Mouse (Mus musculus) limb, embryonic 11.5 days (tissue): ENCODE results near the gene Letmd1. TPM values are rescaled to one million over a fixed set of nuclear protein-coding genes. Genes with fewer than 3 reads are reported as not detected.

ENCODE experiments used
- ATAC-seq: fragments of 200-750 bp; cut with Nextera tagmentation; 2 replicates; pipeline ENCODE4 v1.8.0; 2017; ENCODE audit warnings: low read depth; ENCODE audit not compliant: insufficient number of reproducible peaks, low FRiP score, low TSS enrichment
- DNase-seq: peaks from one replicate; pipeline ENCODE4 v3.0.0-alpha.2; 2015; ENCODE audit warnings: low spot score
- H3K27ac ChIP-seq: fragments of 300-500 bp; sonication (generic); replicated peaks from 2 replicates; pipeline ENCODE4 v1.5.1; 2014; ENCODE audit warnings: low read depth, mild to moderate bottlenecking, low read length
- H3K27me3 ChIP-seq: fragments of 300-500 bp; sonication (generic); 2 replicates; pipeline ENCODE4 v1.6.1; 2014; ENCODE audit warnings: mild to moderate bottlenecking, low read length, mixed read lengths; ENCODE audit not compliant: control insufficient read depth, insufficient read depth
- H3K36me3 ChIP-seq: fragments of 300-500 bp; sonication (generic); 2 replicates; pipeline ENCODE4 v1.6.1; 2014; ENCODE audit warnings: mild to moderate bottlenecking, low read length, moderate library complexity, mixed read lengths; ENCODE audit not compliant: control insufficient read depth, insufficient read depth
- H3K4me1 ChIP-seq: fragments of 300-500 bp; sonication (generic); 2 replicates; pipeline ENCODE4 v1.6.1; 2014; ENCODE audit warnings: low read length, mixed read lengths; ENCODE audit not compliant: control insufficient read depth, insufficient read depth
- H3K4me2 ChIP-seq: fragments of 300-500 bp; sonication (generic); 2 replicates; pipeline ENCODE4 v1.6.1; 2014; ENCODE audit warnings: low read depth, mild to moderate bottlenecking, moderate library complexity; ENCODE audit not compliant: severe bottlenecking
- H3K4me3 ChIP-seq: fragments of 300-500 bp; sonication (generic); 2 replicates; pipeline ENCODE4 v1.5.1; 2014; ENCODE audit warnings: low read depth, low read length
- H3K9ac ChIP-seq: fragments of 300-500 bp; sonication (generic); 2 replicates; pipeline ENCODE4 v1.6.1; 2014; ENCODE audit warnings: mild to moderate bottlenecking, low read length
- H3K9me3 ChIP-seq: fragments of 300-500 bp; sonication (generic); 2 replicates; pipeline ENCODE4 v1.6.1; 2016; ENCODE audit warnings: low read length; ENCODE audit not compliant: control insufficient read depth
- WGBS: fragments of 180-500 bp; shearing (Covaris S2); extraction: QIAGEN DNeasy Blood & Tissue Kit; methylation state at CpG from one replicate; pipeline ENCODE4 v1.1.7; 2014; 5-methylcytosine and 5-hydroxymethylcytosine counted together
- polyA plus RNA-seq: library from polyadenylated mRNA; unstranded; fragments of >200 nt; fragmentation: Nextera tagmentation; extraction: Ambion mirVana; gene quantifications from 2 replicates; pipeline ENCODE4 v1.2.1, GENCODE M21; 2014

Gene Letmd1
- polyA plus RNA-seq, 1 experiment from 2014 or later, result 31.4 TPM

DNA sequence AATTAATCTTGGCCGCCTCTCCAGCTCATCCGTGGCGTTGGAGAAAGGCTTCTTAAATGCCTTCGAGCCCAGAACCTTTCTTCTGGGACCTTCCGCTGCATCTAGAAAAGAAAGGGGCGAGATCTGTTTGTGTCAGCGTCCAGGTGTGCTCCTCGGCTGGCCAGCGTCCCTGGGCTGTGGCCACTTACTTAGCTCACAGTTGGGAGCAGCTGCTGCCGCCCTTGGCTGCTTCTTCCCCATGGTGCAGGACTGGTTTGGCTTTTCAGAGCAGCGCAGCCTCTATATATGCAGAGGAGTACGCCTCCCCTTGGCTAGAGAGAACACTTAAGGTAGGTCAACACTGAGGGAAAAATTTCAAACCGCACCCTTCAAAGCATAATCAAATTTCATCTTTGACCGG, 44.9 kb upstream of the Letmd1 start:
- Histone ChIP-seq H3K4me2 (peak overlapping the region; percentile 91), H3K27me3 (no peaks in the 10 kb centered on the region), H3K36me3 (no peaks in the 10 kb centered on the region), H3K9me3 (no peaks in the 10 kb centered on the region), H3K4me3 (peak overlapping the region; percentile 99), H3K27ac (no peak overlapping the region), H3K9ac (0 out of 2 replicates have a peak overlapping the region, but pooled peaks have one; percentile 3), H3K4me1 (peaks cover 22% of the 10 kb centered on the region)
- WGBS, result 3% methylated on average over 14 of the region's 14 CpGs
- ATAC-seq (no peak), DNase-seq (peak; percentile 62)

DNA sequence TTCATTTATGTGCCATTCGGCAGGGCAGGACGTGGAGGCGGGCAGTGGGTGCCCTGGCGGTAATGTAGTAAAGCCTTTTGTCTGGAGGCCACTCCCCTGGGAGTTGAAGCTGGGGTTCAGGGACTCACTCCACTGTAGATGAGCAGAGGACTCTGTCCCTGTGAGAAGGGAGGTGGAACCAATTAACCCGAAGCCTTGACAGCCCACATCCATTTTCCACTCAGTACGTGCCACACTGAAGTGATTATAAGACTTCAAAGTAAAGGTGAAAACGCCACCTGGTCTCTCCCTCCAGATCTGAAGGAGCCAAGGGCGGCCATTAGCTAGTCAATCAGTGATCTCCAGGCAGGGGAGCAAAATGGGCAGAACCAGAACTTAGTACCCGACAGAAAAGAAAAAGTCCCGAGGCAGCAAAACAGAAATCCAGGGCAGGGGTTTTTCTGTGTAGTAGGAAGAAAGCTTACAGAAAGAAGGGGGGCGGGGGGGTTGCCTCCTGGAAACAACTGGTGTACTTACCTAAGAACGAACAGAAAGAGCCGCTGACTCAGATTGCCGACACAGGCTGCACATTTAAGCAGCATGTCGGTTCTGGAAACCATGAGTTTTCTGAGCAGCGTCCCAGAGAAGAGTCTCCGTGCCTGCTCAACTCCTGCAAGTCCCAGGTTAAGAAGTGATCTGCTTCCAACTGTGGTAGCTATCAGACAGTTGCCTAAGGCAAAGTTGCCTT, 44.3 kb upstream of the Letmd1 start, which contains the start of gene Slc11a2:
TSS of gene Slc11a2 (minus strand) at position 677 of the 727 bp plus-strand sequence.
- Histone ChIP-seq H3K27me3 (no peaks in the 10 kb centered on the region), H3K36me3 (no peaks in the 10 kb centered on the region), H3K9ac (0 out of 2 replicates have a peak within 1 kb of the TSS, but pooled peaks have one; percentile 3), H3K27ac (0 out of 2 replicates have a peak within 1 kb of the TSS, but pooled peaks have one; percentile 21), H3K4me2 (peak within 1 kb of the TSS; percentile 91), H3K9me3 (no peaks in the 10 kb centered on the region), H3K4me3 (peak within 1 kb of the TSS; percentile 99), H3K4me1 (peaks cover 18% of the 10 kb centered on the region; the same call in 1 of the 2 replicates)
- WGBS, result 9% methylated on average over 17 of the region's 17 CpGs
- DNase-seq, result peak; percentile 60
- no peak for ATAC-seq

DNA sequence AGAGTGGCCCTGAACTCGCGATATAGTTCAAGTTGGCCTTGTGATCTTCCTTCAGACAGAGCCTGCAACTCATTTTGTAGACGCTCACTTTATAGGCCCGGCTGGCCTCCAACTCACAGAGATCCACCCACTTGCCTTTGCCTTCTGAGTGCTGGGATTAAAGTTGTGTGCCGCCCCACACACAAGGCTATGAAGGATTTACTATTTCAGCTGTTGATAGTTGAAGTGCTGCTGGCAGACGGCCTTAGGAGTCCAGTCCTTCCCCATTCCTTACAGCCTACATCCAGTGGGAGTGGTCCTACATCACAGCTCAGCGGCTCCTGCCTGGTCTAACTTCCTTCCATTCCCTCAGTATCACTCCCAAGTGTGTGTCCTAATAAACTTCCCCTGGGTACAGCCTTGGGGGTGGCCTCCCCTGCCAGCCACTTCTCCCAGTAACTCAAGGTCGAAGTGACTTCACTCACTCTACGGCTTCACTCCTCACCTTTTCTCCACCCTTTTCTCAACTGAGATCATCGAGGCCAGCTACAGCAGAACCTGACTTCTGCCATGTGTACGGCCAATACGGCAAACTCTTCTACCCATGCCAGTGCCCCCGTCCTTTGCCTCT, 40.4 kb upstream of the Letmd1 start:
- H3K9me3 ChIP-seq, result no peaks in the 10 kb centered on the region
- H3K4me2 ChIP-seq, result no peak overlapping the region
- no peak overlapping the region for H3K4me3 ChIP-seq
- no peaks in the 10 kb centered on the region for H3K27me3 ChIP-seq
- no peak overlapping the region for H3K27ac ChIP-seq
- DNase-seq (no peak), ATAC-seq (no peak)
- H3K4me1 ChIP-seq, result 0 out of 2 replicates have a peak, but pooled peaks cover 11% of the 10 kb centered on the region
- H3K36me3 ChIP-seq, result no peaks in the 10 kb centered on the region
- 65% methylated on average over 13 of the region's 13 CpGs for WGBS
- no peak overlapping the region for H3K9ac ChIP-seq

DNA sequence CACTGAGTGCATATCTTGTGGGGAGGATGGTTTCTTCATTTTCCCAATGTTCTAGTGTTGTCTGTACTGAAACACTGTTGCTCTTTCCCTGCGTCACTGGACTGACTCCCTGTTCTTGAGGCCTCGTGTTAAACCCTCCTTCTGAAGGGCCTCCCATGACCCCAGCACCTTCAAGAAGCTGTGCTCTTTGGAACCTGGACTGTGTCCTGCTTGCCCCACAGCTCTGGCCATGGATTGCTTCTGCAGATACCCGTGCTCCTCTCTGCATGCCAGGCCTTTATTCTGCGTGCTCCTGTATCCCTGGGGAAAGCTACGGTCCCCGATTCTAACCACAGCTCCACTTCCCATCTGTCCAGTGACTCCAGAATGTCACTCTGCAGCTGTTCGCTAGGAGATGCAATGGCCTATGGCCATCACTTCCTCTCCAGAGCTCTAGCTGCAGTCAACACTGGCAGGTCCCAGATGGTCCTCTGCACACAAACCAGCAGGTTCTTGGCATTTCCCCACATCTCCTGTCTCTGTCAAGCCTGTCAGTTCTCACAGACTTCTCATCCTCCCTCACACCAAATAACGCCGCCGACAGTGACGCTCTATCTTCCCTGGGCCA, 38.8 kb upstream of the Letmd1 start:
- no peaks in the 10 kb centered on the region for H3K9me3 ChIP-seq
- no peaks in the 10 kb centered on the region for H3K27me3 ChIP-seq
- no peaks in the 10 kb centered on the region for H3K4me1 ChIP-seq
- H3K36me3 ChIP-seq, result no peaks in the 10 kb centered on the region
- no peak overlapping the region for H3K27ac ChIP-seq
- ATAC-seq (no peak), DNase-seq (no peak)
- no peak overlapping the region for H3K4me3 ChIP-seq
- no peak overlapping the region for H3K4me2 ChIP-seq
- WGBS, result 77% methylated on average over 11 of the region's 11 CpGs
- no peak overlapping the region; the same call in 1 of the 2 replicates for H3K9ac ChIP-seq

DNA sequence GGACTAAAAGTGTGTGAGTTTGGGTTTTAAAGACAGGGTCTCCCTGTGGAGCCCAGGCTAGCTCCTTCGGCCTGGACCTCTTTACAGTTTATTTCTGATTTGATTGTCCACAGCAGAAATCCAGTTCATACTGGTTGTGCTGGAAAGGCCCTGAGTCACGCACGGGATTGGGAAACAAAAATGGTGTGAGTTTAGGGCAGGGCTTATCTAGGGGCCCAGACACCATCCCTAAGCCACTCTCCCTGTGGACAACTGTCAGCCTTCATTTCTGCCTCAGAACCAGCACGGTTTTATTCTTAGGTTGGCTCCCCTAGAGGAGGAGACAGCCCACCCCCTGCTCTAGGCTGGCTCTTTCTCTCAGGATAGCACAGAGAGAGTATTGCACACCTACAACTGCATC, 35.6 kb upstream of the Letmd1 start:
- Histone ChIP-seq H3K9ac (no peak overlapping the region), H3K27me3 (no peaks in the 10 kb centered on the region), H3K27ac (no peak overlapping the region), H3K36me3 (no peaks in the 10 kb centered on the region), H3K4me2 (no peak overlapping the region), H3K4me3 (no peak overlapping the region), H3K4me1 (no peaks in the 10 kb centered on the region), H3K9me3 (no peaks in the 10 kb centered on the region)
- 71% methylated on average over 4 of the region's 4 CpGs for WGBS
- DNase-seq (no peak), ATAC-seq (no peak)

DNA sequence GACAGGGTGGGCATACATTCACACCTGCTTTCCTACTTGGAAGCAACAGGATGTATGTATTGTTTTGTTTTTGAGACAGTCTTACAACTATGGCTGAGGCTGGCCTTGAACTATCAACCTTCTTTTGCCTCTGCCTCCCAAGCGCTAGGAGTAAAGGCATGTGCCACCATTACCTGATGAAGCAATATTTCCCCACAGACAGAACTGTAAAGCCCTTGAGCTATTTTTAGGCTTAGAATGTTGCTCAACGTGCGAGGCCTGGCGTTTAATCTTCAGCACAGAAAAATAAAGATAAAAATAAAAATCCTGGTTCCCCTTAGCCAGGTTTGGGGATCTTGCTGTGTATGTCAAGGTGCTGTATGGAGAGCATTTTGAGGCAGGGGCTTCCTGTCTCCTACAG, 32.7 kb upstream of the Letmd1 start:
- Histone ChIP-seq H3K36me3 (no peaks in the 10 kb centered on the region), H3K9ac (no peak overlapping the region), H3K4me1 (no peaks in the 10 kb centered on the region), H3K4me3 (no peak overlapping the region), H3K27me3 (no peaks in the 10 kb centered on the region), H3K27ac (no peak overlapping the region), H3K4me2 (no peak overlapping the region), H3K9me3 (no peaks in the 10 kb centered on the region)
- no peak for DNase-seq
- no peak for ATAC-seq
- WGBS, result 90% methylated on average over 4 of the region's 4 CpGs

DNA sequence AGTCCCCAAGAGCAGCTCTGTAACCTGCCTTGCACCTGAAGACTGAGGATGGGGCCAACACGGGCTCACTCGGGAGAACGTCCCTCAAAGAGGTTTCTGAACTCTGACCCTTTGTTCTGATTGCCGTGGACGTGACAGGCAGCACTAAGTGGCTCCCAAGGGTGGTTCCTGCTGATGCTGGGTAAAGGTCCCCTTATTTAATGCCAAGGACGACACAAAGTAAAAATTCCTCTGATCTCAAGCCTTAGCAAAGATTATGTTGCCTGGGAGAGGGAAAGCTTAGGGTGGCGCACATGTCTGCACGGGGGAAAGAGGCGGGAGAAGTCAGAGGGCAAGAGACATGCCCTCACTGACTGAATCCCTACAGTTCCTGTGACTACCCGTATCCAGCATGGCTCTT, 32.3 kb upstream of the Letmd1 start:
- Histone ChIP-seq H3K9me3 (no peaks in the 10 kb centered on the region), H3K4me3 (no peak overlapping the region), H3K4me1 (no peaks in the 10 kb centered on the region), H3K9ac (no peak overlapping the region), H3K27ac (no peak overlapping the region), H3K4me2 (no peak overlapping the region), H3K27me3 (no peaks in the 10 kb centered on the region), H3K36me3 (no peaks in the 10 kb centered on the region)
- ATAC-seq, result no peak
- DNase-seq, result no peak
- WGBS, result 75% methylated on average over 10 of the region's 10 CpGs

DNA sequence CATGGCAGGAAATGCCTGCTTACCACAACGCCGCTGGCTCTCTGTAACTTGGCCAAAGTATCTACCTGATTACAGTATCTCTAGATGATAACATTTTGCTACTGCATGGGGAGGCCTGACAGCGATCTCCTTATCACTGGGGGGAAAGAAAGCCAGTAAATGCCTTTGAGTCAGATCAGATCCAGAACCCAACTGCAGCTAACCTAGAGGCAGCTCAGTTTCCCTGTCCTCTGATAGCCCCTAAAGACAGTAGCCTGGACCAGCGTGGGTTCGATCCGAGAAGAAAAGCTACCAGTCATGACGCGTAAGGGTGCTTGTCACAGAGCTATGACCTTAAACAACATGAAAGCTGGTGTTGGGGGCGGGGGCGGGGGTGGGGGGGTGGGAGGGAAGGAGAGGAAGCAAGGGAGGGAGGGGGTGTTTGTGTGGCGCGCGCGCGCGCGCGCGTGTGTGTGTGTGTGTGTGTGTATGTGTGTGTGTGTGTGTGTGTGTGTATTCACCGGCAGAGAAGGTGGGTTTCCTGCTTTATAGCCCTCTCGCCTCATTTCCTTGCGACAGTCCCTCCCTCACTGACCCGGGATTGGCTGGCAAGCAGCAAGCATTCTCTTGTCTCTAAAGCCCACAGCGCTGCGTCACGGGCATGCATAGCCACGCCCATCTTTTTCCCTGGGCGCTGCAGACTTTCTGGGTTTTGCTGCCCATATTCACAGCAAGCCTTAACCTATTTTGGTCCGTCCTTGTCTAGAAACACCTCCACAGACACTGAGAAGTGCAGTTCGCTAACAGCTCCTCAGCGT, 25.5 kb upstream of the Letmd1 start:
- Histone ChIP-seq H3K4me3 (peak overlapping the region; percentile 21), H3K4me2 (peak overlapping the region; percentile 44), H3K36me3 (no peaks in the 10 kb centered on the region), H3K4me1 (no peaks in the 10 kb centered on the region), H3K9me3 (no peaks in the 10 kb centered on the region), H3K9ac (peak overlapping the region; percentile 1; the same call in 1 of the 2 replicates), H3K27ac (0 out of 2 replicates have a peak overlapping the region, but pooled peaks have one; percentile 60), H3K27me3 (no peaks in the 10 kb centered on the region)
- 8% methylated on average over 21 of the region's 31 CpGs for WGBS
- ATAC-seq (peak; percentile 94), DNase-seq (peak; percentile 91)
